Mouse (Mus musculus): ENCODE measurements around the gene Ctnnd2.

DNA sequence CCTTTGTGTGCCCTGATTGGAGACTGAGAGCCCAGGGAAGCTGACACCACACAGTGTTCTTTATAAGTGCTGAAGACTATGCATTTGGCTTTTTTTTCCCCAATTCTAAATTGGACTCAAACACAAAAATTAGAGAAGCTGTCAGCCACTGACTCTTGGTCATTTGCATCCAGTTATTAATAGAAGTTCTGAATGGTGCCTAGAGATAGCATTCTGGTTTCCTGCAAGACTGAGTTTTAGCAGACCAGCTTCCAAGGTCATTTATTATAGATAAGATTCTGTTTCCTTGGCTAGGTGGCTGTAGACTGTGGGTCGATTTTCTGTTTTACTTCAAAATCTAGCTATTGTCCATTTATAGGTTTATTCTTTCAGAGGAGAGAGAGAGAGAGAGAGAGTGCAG lies 773.5 kb downstream of the Ctnnd2 start:
- TF ChIP-seq POLR2A (IDR thresholded peaks at IDR 0.05; ENCODE audit: insufficient read length, low read depth) = no peak
- TF ChIP-seq MYOD1 (IDR thresholded peaks at IDR 0.05; ENCODE audit: control insufficient read depth in 1 of 3, insufficient read length in 2 of 3, low read depth in 2 of 3) = no peak
- TF ChIP-seq E2F4 (IDR thresholded peaks at IDR 0.05; ENCODE audit: insufficient read depth) = no peak
- TF ChIP-seq USF1 (IDR thresholded peaks at IDR 0.05; ENCODE audit: low read depth) = no peak
- TF ChIP-seq MAX (IDR thresholded peaks at IDR 0.05; ENCODE audit: low read depth) = no peak
